9 mouse cellular contexts compared by ENCODE assay signal in genomic region chr6:41702928-41703327, GRCm38 (mm10). TPM values are rescaled to one million over a fixed set of nuclear protein-coding genes. Genes with fewer than 3 reads are reported as not detected.
A peak's percentile ranks its signal among the peaks of the same experiment; 100 is the strongest.
DNase-seq lines count a peak whose midpoint lies in the region; ATAC-seq and TF ChIP-seq lines count a peak whose summit lies in the region.
"Had no signal": no experiment of that assay in that cellular context is flagged by ENCODE, and none has a peak within 500 bp of the region (broad histone marks: within the 10 kb centered on the region; RNA-seq: fewer than 3 reads in every experiment).

No protein-coding gene starts in this region.

- H3K4me3 ChIP-seq in ES-Bruce4 (ENCODE audit: low read depth, low read length): no peak overlapping the region
- peak overlapping the region; percentile 90 for H3K4me3 ChIP-seq in bone marrow, adult 2 months (replicated peaks; ENCODE audit: control insufficient read depth, low read depth, low read length)
- no peak overlapping the region for H3K4me3 ChIP-seq in kidney, postnatal 0 days (replicated peaks; ENCODE audit: low read depth, low read length)

- no peak for DNase-seq in kidney, postnatal 0 days (ENCODE audit: low spot score)
- DNase-seq in spleen, adult 12 weeks (ENCODE audit: low spot score): peak; percentile 66
- no peak for DNase-seq in adrenal gland, postnatal 10 days
- no peak for DNase-seq in cerebellum, postnatal 14 days
- DNase-seq in right cerebral cortex, postnatal 10 days (ENCODE audit: low spot score in 2 of 2): no peak

- TF ChIP-seq EP300 in ES-Bruce4 (IDR thresholded peaks at IDR 0.05; ENCODE audit: insufficient read depth, low read depth, low read length): no peak

- 54% methylated on average over 2 of the region's 2 CpGs for WGBS in bone marrow, adult 2 months
- 65% methylated on average over 2 of the region's 2 CpGs for WGBS in kidney, postnatal 0 days

- H3K27me3 ChIP-seq in ES-Bruce4 (ENCODE audit: control insufficient read depth, insufficient read depth, low read length, poor library complexity, severe bottlenecking): 0 out of 2 replicates have a peak, but pooled peaks cover 1% of the 10 kb centered on the region
- no peaks in the 10 kb centered on the region for H3K27me3 ChIP-seq in kidney, postnatal 0 days (ENCODE audit: insufficient read depth, low read length)

- H3K4me1 ChIP-seq in ES-Bruce4 (ENCODE audit: control insufficient read depth, insufficient read depth, low read length): no peaks in the 10 kb centered on the region
- no peaks in the 10 kb centered on the region; the same call in 1 of the 2 replicates for H3K4me1 ChIP-seq in bone marrow, adult 2 months (ENCODE audit: control insufficient read depth, insufficient read depth, low read length)
- no peaks in the 10 kb centered on the region for H3K4me1 ChIP-seq in kidney, postnatal 0 days (replicated peaks; ENCODE audit: insufficient read depth, low read length)

- no peaks in the 10 kb centered on the region for H3K36me3 ChIP-seq in ES-Bruce4 (ENCODE audit: control insufficient read depth, insufficient read depth, low read length, poor library complexity, severe bottlenecking)
- no peaks in the 10 kb centered on the region for H3K36me3 ChIP-seq in kidney, postnatal 0 days (ENCODE audit: insufficient read depth, low read length)

- H3K9ac ChIP-seq in ES-Bruce4 (ENCODE audit: low read depth, poor library complexity, severe bottlenecking): no peak overlapping the region
- no peak overlapping the region for H3K9ac ChIP-seq in kidney, postnatal 0 days (ENCODE audit: low read depth, low read length)

- H3K4me2 ChIP-seq in kidney, postnatal 0 days (ENCODE audit: low read length): no peak overlapping the region

- no peak for TF ChIP-seq POLR2A in ES-Bruce4 (IDR thresholded peaks at IDR 0.05; ENCODE audit: insufficient read depth, low read length)
- TF ChIP-seq POLR2A in bone marrow, adult 2 months (IDR thresholded peaks at IDR 0.05; ENCODE audit: borderline replicate concordance, control insufficient read depth, low read depth, low read length): no peak

- H3K27ac ChIP-seq in ES-Bruce4 (ENCODE audit: insufficient read depth, low read length): no peak overlapping the region
- peak overlapping the region; percentile 70 for H3K27ac ChIP-seq in bone marrow, adult 2 months (ENCODE audit: control insufficient read depth, insufficient read depth, low read depth, low read length, poor library complexity)
- H3K27ac ChIP-seq in kidney, postnatal 0 days: no peak overlapping the region

- TF ChIP-seq CTCF in ES-Bruce4 (IDR thresholded peaks at IDR 0.05; ENCODE audit: low read depth, low read length): peak; percentile 1
- 0 out of 2 replicates have a peak, but pooled peaks have one; percentile 19 for TF ChIP-seq CTCF in bone marrow, adult 2 months (IDR thresholded peaks at IDR 0.05; ENCODE audit: control insufficient read depth, insufficient read depth, low read length)
- peak; percentile 46; the same call in 1 of the 2 replicates for TF ChIP-seq CTCF in kidney, postnatal 0 days (IDR thresholded peaks at IDR 0.05; ENCODE audit: low read depth)

- ATAC-seq in kidney, postnatal 0 days (replicated peaks; ENCODE audit: low FRiP score, low read depth): 0 out of 2 replicates have a peak, but pooled peaks have one; percentile 36
- no peak for ATAC-seq in granulocyte monocyte progenitor cell, adult 5-6 weeks (replicated peaks; ENCODE audit: poor library complexity, severe bottlenecking)

- H3K9me3 ChIP-seq in ES-Bruce4 (replicated peaks; ENCODE audit: control insufficient read depth, insufficient read depth, low read length, poor library complexity, severe bottlenecking): no peaks in the 10 kb centered on the region
- H3K9me3 ChIP-seq in kidney, postnatal 0 days (replicated peaks; ENCODE audit: low read length): no peaks in the 10 kb centered on the region

RNA-seq across cellular contexts. Expression of gene Kel, which starts 1.2 kb away (rescaled TPM):
- not detected in 2 replicates for polyA plus RNA-seq in ES-Bruce4 (2011; ENCODE audit: insufficient read depth, insufficient read length, low read depth, missing spikeins)
- 1,009 and 1,115 TPM in 2 replicates for polyA plus RNA-seq in bone marrow, adult 2 months (2011; ENCODE audit: insufficient read depth, insufficient read length, low replicate concordance, missing spikeins)
- 3.0 and 4.0 TPM in 2 replicates for polyA plus RNA-seq in kidney, postnatal 0 days (2015; fragmentation: Nextera tagmentation; extraction: Ambion mirVana)
- total RNA-seq in adrenal gland, postnatal 10 days (2021): 1 to 10 TPM; 2.0 to 8.0 TPM
- 0.98 and 13.5 TPM in 2 replicates for total RNA-seq in granulocyte monocyte progenitor cell, adult 5-6 weeks (2014; fragmentation: Nextera tagmentation)
- 0.13 and 1.7 TPM in 2 replicates for total RNA-seq in granulocyte monocyte progenitor cell, adult 5-6 weeks (2017)

RNA-seq across cellular contexts. Expression of gene Llcfc1, which starts 18.7 kb away (rescaled TPM):
- polyA plus RNA-seq in ES-Bruce4 (2011; ENCODE audit: insufficient read depth, insufficient read length, low read depth, missing spikeins): not detected in 2 replicates
- not detected in 2 replicates for polyA plus RNA-seq in bone marrow, adult 2 months (2011; ENCODE audit: insufficient read depth, insufficient read length, low replicate concordance, missing spikeins)
- 0.49 and 0.57 TPM in 2 replicates for polyA plus RNA-seq in kidney, postnatal 0 days (2015; fragmentation: Nextera tagmentation; extraction: Ambion mirVana)
- total RNA-seq in adrenal gland, postnatal 10 days (2021): not detected
- not detected in 2 replicates for total RNA-seq in granulocyte monocyte progenitor cell, adult 5-6 weeks (2014; fragmentation: Nextera tagmentation)
- not detected in 2 replicates for total RNA-seq in granulocyte monocyte progenitor cell, adult 5-6 weeks (2017)
- polyA plus RNA-seq: limb, embryonic 14.5 days had no signal

RNA-seq across cellular contexts. Expression of gene Trpv5, which starts 22.4 kb away (rescaled TPM):
- polyA plus RNA-seq in ES-Bruce4 (2011; ENCODE audit: insufficient read depth, insufficient read length, low read depth, missing spikeins): 0.18 TPM in 1 of 2 replicates, not detected in the other
- polyA plus RNA-seq in bone marrow, adult 2 months (2011; ENCODE audit: insufficient read depth, insufficient read length, low replicate concordance, missing spikeins): 0.31 and 0.75 TPM in 2 replicates
- polyA plus RNA-seq in kidney, postnatal 0 days (2015; fragmentation: Nextera tagmentation; extraction: Ambion mirVana): 9.4 and 10.7 TPM in 2 replicates
- not detected for total RNA-seq in adrenal gland, postnatal 10 days (2021)
- not detected in 2 replicates for total RNA-seq in granulocyte monocyte progenitor cell, adult 5-6 weeks (2014; fragmentation: Nextera tagmentation)
- total RNA-seq in granulocyte monocyte progenitor cell, adult 5-6 weeks (2017): not detected in 2 replicates
- polyA plus RNA-seq: limb, embryonic 14.5 days had no signal

Comparison
In these comparisons a context has a peak if more than half of its experiments do, and no peak if none do; other contexts are left out.
1. RNA of gene Kel, which starts 1.2 kb away (polyA plus RNA-seq): 1,009 to 1,115 TPM in bone marrow, adult 2 months; 3.0 to 4.0 TPM in kidney, postnatal 0 days and not detected in ES-Bruce4; every median in the first group is over 100 times any median in the second.
2. Peak in every context shown above with its lines, with median percentiles within 50 percentile points of each other: CTCF ChIP-seq.